Mouse (Mus musculus): ENCODE data around the gene Llgl2. TPM values are rescaled to one million over a fixed set of nuclear protein-coding genes. Genes with fewer than 3 reads are reported as not detected.

Llgl2 gene
- polyA plus RNA-seq, 1 experiment from 2014 or later: 21.5 TPM

DNA sequence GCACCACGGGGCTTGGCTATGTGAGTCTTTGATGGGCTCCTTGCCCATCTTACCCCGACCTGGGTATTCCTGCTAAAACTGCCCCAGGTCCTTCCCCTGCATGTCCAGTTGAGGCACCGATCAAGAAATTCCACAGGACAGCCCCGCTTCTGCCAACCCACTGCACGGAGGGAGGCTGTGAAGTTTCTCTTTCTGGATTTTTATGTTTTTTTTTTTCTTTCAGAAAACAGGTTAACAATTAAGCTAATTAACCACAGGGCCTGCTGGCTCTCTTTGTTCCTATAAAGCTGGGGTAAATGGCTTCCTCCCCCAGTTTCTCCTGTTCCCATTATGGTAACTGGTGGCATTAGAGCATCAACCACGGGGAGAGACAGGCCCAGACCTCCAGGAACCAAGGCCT is 10.2 kb downstream of the Llgl2 start:
- Histone ChIP-seq H3K4me3 (ENCODE audit: low read depth, low read length) (no peak overlapping the region), H3K9me3 (replicated peaks; ENCODE audit: control insufficient read depth, low read length) (no peaks in the 10 kb centered on the region), H3K36me3 (ENCODE audit: control insufficient read depth, insufficient read depth, low read length) (no peaks in the 10 kb centered on the region), H3K4me2 (no peak overlapping the region), H3K4me1 (ENCODE audit: control insufficient read depth, insufficient read depth, low read length) (peaks cover 80% of the 10 kb centered on the region), H3K27ac (ENCODE audit: low read depth, low read length) (peak overlapping the region; percentile 94), H3K9ac (ENCODE audit: low read depth, low read length) (0 out of 2 replicates have a peak overlapping the region, but pooled peaks have one; percentile 48), H3K27me3 (ENCODE audit: control insufficient read depth, insufficient read depth, low read length) (no peaks in the 10 kb centered on the region)
- no peak for ATAC-seq (replicated peaks; ENCODE audit: insufficient number of reproducible peaks, low FRiP score, low TSS enrichment)
- 79% methylated on average over 6 of the region's 6 CpGs for WGBS (ENCODE audit: insufficient replicate concordance)

- Histone ChIP-seq H3K4me1 (ENCODE audit: control insufficient read depth, insufficient read depth, low read length) (peaks cover 75% of the 10 kb centered on the region), H3K4me2 (no peak overlapping the region), H3K27ac (ENCODE audit: low read depth, low read length) (peak overlapping the region; percentile 59), H3K9me3 (replicated peaks; ENCODE audit: control insufficient read depth, low read length) (no peaks in the 10 kb centered on the region), H3K4me3 (ENCODE audit: low read depth, low read length) (no peak overlapping the region), H3K27me3 (ENCODE audit: control insufficient read depth, insufficient read depth, low read length) (no peaks in the 10 kb centered on the region), H3K9ac (ENCODE audit: low read depth, low read length) (no peak overlapping the region), H3K36me3 (ENCODE audit: control insufficient read depth, insufficient read depth, low read length) (no peaks in the 10 kb centered on the region)
- 45% methylated on average over 11 of the region's 11 CpGs for WGBS (ENCODE audit: insufficient replicate concordance)
- no peak for ATAC-seq (replicated peaks; ENCODE audit: insufficient number of reproducible peaks, low FRiP score, low TSS enrichment)
Measured at GRCm38 (mm10) chr11:115836656-115837395, 13.0 kb downstream of the Llgl2 start.

- WGBS (ENCODE audit: insufficient replicate concordance): 91% methylated on average over 22 of the region's 22 CpGs
- no peak overlapping the region for H3K27ac ChIP-seq (ENCODE audit: low read depth, low read length)
Measured at GRCm38 (mm10) chr11:115837606-115838345, 13.9 kb downstream of the Llgl2 start.

GRCm38 (mm10) chr11:115838895-115839311 is 15.1 kb downstream of the Llgl2 start:
- Histone ChIP-seq H3K9ac (ENCODE audit: low read depth, low read length) (no peak overlapping the region), H3K4me3 (ENCODE audit: low read depth, low read length) (no peak overlapping the region), H3K4me2 (peak overlapping the region; percentile 3), H3K36me3 (ENCODE audit: control insufficient read depth, insufficient read depth, low read length) (no peaks in the 10 kb centered on the region), H3K4me1 (ENCODE audit: control insufficient read depth, insufficient read depth, low read length) (peaks cover 75% of the 10 kb centered on the region), H3K9me3 (replicated peaks; ENCODE audit: control insufficient read depth, low read length) (no peaks in the 10 kb centered on the region), H3K27ac (ENCODE audit: low read depth, low read length) (peak overlapping the region; percentile 58), H3K27me3 (ENCODE audit: control insufficient read depth, insufficient read depth, low read length) (no peaks in the 10 kb centered on the region)
- 43% methylated on average over 4 of the region's 4 CpGs for WGBS (ENCODE audit: insufficient replicate concordance)
- ATAC-seq (replicated peaks; ENCODE audit: insufficient number of reproducible peaks, low FRiP score, low TSS enrichment): no peak

More at GRCm38 (mm10) chr11:115837606-115838345, 13.9 kb downstream of the Llgl2 start:
- no peak overlapping the region for H3K4me2 ChIP-seq
- H3K4me1 ChIP-seq (ENCODE audit: control insufficient read depth, insufficient read depth, low read length): peaks cover 75% of the 10 kb centered on the region
- H3K4me3 ChIP-seq (ENCODE audit: low read depth, low read length): no peak overlapping the region
- H3K27me3 ChIP-seq (ENCODE audit: control insufficient read depth, insufficient read depth, low read length): no peaks in the 10 kb centered on the region
- no peak overlapping the region for H3K9ac ChIP-seq (ENCODE audit: low read depth, low read length)
- no peak for ATAC-seq (replicated peaks; ENCODE audit: insufficient number of reproducible peaks, low FRiP score, low TSS enrichment)
- H3K9me3 ChIP-seq (replicated peaks; ENCODE audit: control insufficient read depth, low read length): no peaks in the 10 kb centered on the region
- H3K36me3 ChIP-seq (ENCODE audit: control insufficient read depth, insufficient read depth, low read length): no peaks in the 10 kb centered on the region

- no peaks in the 10 kb centered on the region for H3K9me3 ChIP-seq (replicated peaks; ENCODE audit: control insufficient read depth, low read length)
- H3K27me3 ChIP-seq (ENCODE audit: control insufficient read depth, insufficient read depth, low read length): no peaks in the 10 kb centered on the region
- no peak overlapping the region; the same call in 1 of the 2 replicates for H3K4me2 ChIP-seq
- H3K27ac ChIP-seq (ENCODE audit: low read depth, low read length): peak overlapping the region; percentile 62
- ATAC-seq (replicated peaks; ENCODE audit: insufficient number of reproducible peaks, low FRiP score, low TSS enrichment): no peak
- no peaks in the 10 kb centered on the region for H3K36me3 ChIP-seq (ENCODE audit: control insufficient read depth, insufficient read depth, low read length)
- H3K9ac ChIP-seq (ENCODE audit: low read depth, low read length): peak overlapping the region; percentile 36; the same call in 1 of the 2 replicates
- WGBS (ENCODE audit: insufficient replicate concordance): 58% methylated on average over 3 of the region's 3 CpGs
- H3K4me3 ChIP-seq (ENCODE audit: low read depth, low read length): no peak overlapping the region
- H3K4me1 ChIP-seq (ENCODE audit: control insufficient read depth, insufficient read depth, low read length): peaks cover 71% of the 10 kb centered on the region
Measured at GRCm38 (mm10) chr11:115839732-115840131, 15.9 kb downstream of the Llgl2 start.

DNA sequence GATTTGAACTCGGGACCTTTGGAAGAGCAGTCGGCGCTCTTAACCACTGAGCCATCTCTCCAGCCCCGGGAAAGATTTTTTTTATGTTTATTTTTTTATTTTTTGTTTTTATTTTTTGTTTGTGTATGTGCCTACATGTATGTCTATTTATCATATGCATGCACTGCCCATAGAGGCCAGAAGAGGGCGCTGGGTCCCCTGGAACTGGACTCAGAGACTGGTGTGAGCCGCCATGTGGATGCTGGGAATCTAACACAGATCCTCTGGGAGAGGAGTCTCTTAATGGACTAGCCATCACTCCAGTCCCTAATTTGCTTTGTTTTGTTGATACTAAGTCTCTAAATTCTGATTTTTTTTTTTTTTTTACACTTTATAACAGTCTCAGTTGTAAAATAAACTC is 17.2 kb downstream of the Llgl2 start:
- Histone ChIP-seq H3K27me3 (ENCODE audit: control insufficient read depth, insufficient read depth, low read length) (no peaks in the 10 kb centered on the region), H3K9me3 (replicated peaks; ENCODE audit: control insufficient read depth, low read length) (no peaks in the 10 kb centered on the region; the same call in 1 of the 2 replicates), H3K27ac (ENCODE audit: low read depth, low read length) (peak overlapping the region; percentile 97), H3K4me1 (ENCODE audit: control insufficient read depth, insufficient read depth, low read length) (peaks cover 71% of the 10 kb centered on the region), H3K4me3 (ENCODE audit: low read depth, low read length) (no peak overlapping the region), H3K4me2 (no peak overlapping the region), H3K36me3 (ENCODE audit: control insufficient read depth, insufficient read depth, low read length) (peaks cover 11% of the 10 kb centered on the region), H3K9ac (ENCODE audit: low read depth, low read length) (no peak overlapping the region)
- 79% methylated on average over 6 of the region's 6 CpGs for WGBS (ENCODE audit: insufficient replicate concordance)
- ATAC-seq (replicated peaks; ENCODE audit: insufficient number of reproducible peaks, low FRiP score, low TSS enrichment): no peak

GRCm38 (mm10) chr11:115841961-115842550 is 18.2 kb downstream of the Llgl2 start:
- Histone ChIP-seq H3K4me1 (ENCODE audit: control insufficient read depth, insufficient read depth, low read length) (peaks cover 62% of the 10 kb centered on the region), H3K9me3 (replicated peaks; ENCODE audit: control insufficient read depth, low read length) (no peaks in the 10 kb centered on the region; the same call in 1 of the 2 replicates), H3K36me3 (ENCODE audit: control insufficient read depth, insufficient read depth, low read length) (peaks cover 11% of the 10 kb centered on the region), H3K9ac (ENCODE audit: low read depth, low read length) (peak overlapping the region; percentile 43; the same call in 1 of the 2 replicates), H3K27ac (ENCODE audit: low read depth, low read length) (peak overlapping the region; percentile 97), H3K4me2 (peak overlapping the region; percentile 46), H3K27me3 (ENCODE audit: control insufficient read depth, insufficient read depth, low read length) (no peaks in the 10 kb centered on the region), H3K4me3 (ENCODE audit: low read depth, low read length) (no peak overlapping the region)
- peak; percentile 82 for ATAC-seq (replicated peaks; ENCODE audit: insufficient number of reproducible peaks, low FRiP score, low TSS enrichment)
- WGBS (ENCODE audit: insufficient replicate concordance): 2% methylated on average over 6 of the region's 6 CpGs

- Histone ChIP-seq H3K27ac (ENCODE audit: low read depth, low read length) (peak overlapping the region; percentile 97), H3K36me3 (ENCODE audit: control insufficient read depth, insufficient read depth, low read length) (peaks cover 11% of the 10 kb centered on the region), H3K4me2 (no peak overlapping the region; the same call in 1 of the 2 replicates), H3K27me3 (ENCODE audit: control insufficient read depth, insufficient read depth, low read length) (no peaks in the 10 kb centered on the region), H3K9ac (ENCODE audit: low read depth, low read length) (peak overlapping the region; percentile 44; the same call in 1 of the 2 replicates), H3K9me3 (replicated peaks; ENCODE audit: control insufficient read depth, low read length) (no peaks in the 10 kb centered on the region; the same call in 1 of the 2 replicates), H3K4me3 (ENCODE audit: low read depth, low read length) (no peak overlapping the region), H3K4me1 (ENCODE audit: control insufficient read depth, insufficient read depth, low read length) (peaks cover 55% of the 10 kb centered on the region)
- WGBS (ENCODE audit: insufficient replicate concordance): 78% methylated on average over 11 of the region's 14 CpGs
- no peak for ATAC-seq (replicated peaks; ENCODE audit: insufficient number of reproducible peaks, low FRiP score, low TSS enrichment)
Measured at GRCm38 (mm10) chr11:115843141-115843890, 19.5 kb downstream of the Llgl2 start.

All from heart, embryonic 11.5 days (tissue).